Mouse (Mus musculus) small intestine, adult 2 months (tissue): Measurements from ENCODE around the gene Trim62. TPM values are rescaled to one million over a fixed set of nuclear protein-coding genes. Genes with fewer than 3 reads are reported as not detected.

ENCODE experiments used
- H3K27ac ChIP-seq: fragments of 200-500 bp; 2 replicates; pipeline ENCODE4 v1.5.1; 2012; ENCODE audit warnings: low read depth, low read length, control low read depth, inconsistent platforms; ENCODE audit not compliant: insufficient read depth
- H3K27me3 ChIP-seq: fragments of 200-500 bp; 2 replicates; pipeline ENCODE4 v1.6.1; 2012; ENCODE audit warnings: mild to moderate bottlenecking, moderate library complexity, low read length, inconsistent platforms; ENCODE audit not compliant: control insufficient read depth, insufficient read depth
- H3K36me3 ChIP-seq: fragments of 200-500 bp; 2 replicates; pipeline ENCODE4 v1.6.1; 2012; ENCODE audit warnings: mild to moderate bottlenecking, low read length, control low read depth, inconsistent platforms; ENCODE audit not compliant: control insufficient read depth, insufficient read depth
- H3K4me1 ChIP-seq: fragments of 200-500 bp; 2 replicates; pipeline ENCODE4 v1.6.1; 2012; ENCODE audit warnings: low read length, inconsistent platforms, mixed read lengths; ENCODE audit not compliant: control insufficient read depth, insufficient read depth, insufficient read length
- H3K4me3 ChIP-seq: fragments of 200-500 bp; 2 replicates; pipeline ENCODE4 v1.5.1; 2012; ENCODE audit warnings: low read depth, mild to moderate bottlenecking, control low read depth, inconsistent platforms, low read length, moderate library complexity
- CTCF ChIP-seq: fragments of 200-500 bp; IDR thresholded peaks from 2 replicates; pipeline ENCODE4 v1.5.1; 2012; ENCODE audit warnings: low read depth, mild to moderate bottlenecking, control low read depth, inconsistent platforms, low read length, moderate library complexity, mixed read lengths; ENCODE audit not compliant: insufficient replicate concordance, insufficient read length; ENCODE audit errors: extremely low read depth
- POLR2A ChIP-seq: fragments of 200-500 bp; IDR thresholded peaks from 2 replicates; pipeline ENCODE4 v1.6.1; 2012; ENCODE audit warnings: low read depth, mild to moderate bottlenecking, control low read depth, inconsistent platforms, low read length, moderate library complexity
- whole genome bisulfite sequencing: fragments of 180-500 bp; shearing (Covaris S2); methylation state at CpG from one replicate; pipeline ENCODE4 v1.1.7; 2018; 5-methylcytosine and 5-hydroxymethylcytosine counted together
- polyA plus RNA-seq: library from polyadenylated mRNA; depleted of rRNA; stranded (reverse); fragments of >200 nt; gene quantifications from 2 replicates; pipeline ENCODE4 v1.2.3, GENCODE M21; 2012

The Trim62 gene
- polyA plus RNA-seq, 1 experiment, result 7.7 TPM

- Histone ChIP-seq H3K27me3 (no peaks in the 10 kb centered on the region), H3K27ac (no peak overlapping the region), H3K36me3 (no peaks in the 10 kb centered on the region), H3K4me3 (no peak overlapping the region), H3K4me1 (peaks cover 4% of the 10 kb centered on the region; the same call in 1 of the 2 replicates)
- TF ChIP-seq POLR2A (no peak), CTCF (no peak)
- 22% methylated on average over 10 of the region's 10 CpGs for WGBS
Observed at GRCm38 (mm10) chr4:128919106-128919505, 35.7 kb downstream of the Trim62 start.

- no peaks in the 10 kb centered on the region for H3K36me3 ChIP-seq
- H3K4me3 ChIP-seq, result no peak overlapping the region
- H3K27me3 ChIP-seq, result no peaks in the 10 kb centered on the region
- peaks cover 8% of the 10 kb centered on the region; the same call in 1 of the 2 replicates for H3K4me1 ChIP-seq
- H3K27ac ChIP-seq, result no peak overlapping the region
- 89% methylated on average over 3 of the region's 3 CpGs for WGBS
- TF ChIP-seq CTCF (no peak), POLR2A (no peak)
Observed at GRCm38 (mm10) chr4:128923603-128924002, 40.2 kb downstream of the Trim62 start.

- no peak overlapping the region for H3K27ac ChIP-seq
- peaks cover 4% of the 10 kb centered on the region; the same call in 1 of the 2 replicates for H3K4me1 ChIP-seq
- H3K27me3 ChIP-seq, result no peaks in the 10 kb centered on the region
- 12% methylated on average over 36 of the region's 36 CpGs for WGBS
- peak overlapping the region; percentile 46 for H3K4me3 ChIP-seq
- H3K36me3 ChIP-seq, result no peaks in the 10 kb centered on the region
- peak; percentile 96 for TF ChIP-seq CTCF
- 0 out of 2 replicates have a peak, but pooled peaks have one; percentile 34 for TF ChIP-seq POLR2A
Observed at GRCm38 (mm10) chr4:128924841-128925606, 41.6 kb downstream of the Trim62 start.

- H3K27ac ChIP-seq, result no peak overlapping the region
- TF ChIP-seq CTCF, result no peak
- peaks cover 2% of the 10 kb centered on the region; the same call in 1 of the 2 replicates for H3K27me3 ChIP-seq
- no peak overlapping the region for H3K4me3 ChIP-seq
- WGBS, result 49% methylated on average over 7 of the region's 7 CpGs
- no peaks in the 10 kb centered on the region for H3K36me3 ChIP-seq
- H3K4me1 ChIP-seq, result no peaks in the 10 kb centered on the region
Observed at GRCm38 (mm10) chr4:128932783-128933182, 49.4 kb downstream of the Trim62 start.

- H3K36me3 ChIP-seq, result no peaks in the 10 kb centered on the region
- 65% methylated on average over 5 of the region's 5 CpGs for WGBS
- no peak overlapping the region for H3K4me3 ChIP-seq
- TF ChIP-seq POLR2A (no peak), CTCF (no peak)
- H3K27me3 ChIP-seq, result peaks cover 2% of the 10 kb centered on the region; the same call in 1 of the 2 replicates
- no peak overlapping the region for H3K27ac ChIP-seq
- no peaks in the 10 kb centered on the region for H3K4me1 ChIP-seq
Observed at GRCm38 (mm10) chr4:128935595-128935994, 52.2 kb downstream of the Trim62 start.

- no peak overlapping the region for H3K4me3 ChIP-seq
- WGBS, result 60% methylated on average over 3 of the region's 3 CpGs
Observed at GRCm38 (mm10) chr4:128942346-128942745, 59.0 kb downstream of the Trim62 start.

GRCm38 (mm10) chr4:128946736-128947135 lies 63.4 kb downstream of the Trim62 start:
- no peaks in the 10 kb centered on the region for H3K27me3 ChIP-seq
- H3K27ac ChIP-seq, result no peak overlapping the region
- WGBS, result 77% methylated on average over 9 of the region's 9 CpGs

More at GRCm38 (mm10) chr4:128942346-128942745, 59.0 kb downstream of the Trim62 start:
- no peak overlapping the region for H3K27ac ChIP-seq
- TF ChIP-seq POLR2A (no peak), CTCF (no peak)
- peaks cover 2% of the 10 kb centered on the region for H3K4me1 ChIP-seq
- H3K27me3 ChIP-seq, result peaks cover 2% of the 10 kb centered on the region; the same call in 1 of the 2 replicates
- no peaks in the 10 kb centered on the region for H3K36me3 ChIP-seq

More at GRCm38 (mm10) chr4:128946736-128947135, 63.4 kb downstream of the Trim62 start:
- Histone ChIP-seq H3K4me3 (no peak overlapping the region), H3K36me3 (no peaks in the 10 kb centered on the region), H3K4me1 (peaks cover 12% of the 10 kb centered on the region)
- TF ChIP-seq POLR2A, result no peak
- no peak for TF ChIP-seq CTCF
